Mouse (Mus musculus) hindbrain, embryonic 10.5 days (tissue): ENCODE measurements around the gene H3f3b. TPM values are rescaled to one million over a fixed set of nuclear protein-coding genes. Genes with fewer than 3 reads are reported as not detected.

Experiments
- DNase-seq: peaks from one replicate; pipeline ENCODE4 v3.0.0-alpha.2; 2017; ENCODE audit warnings: low spot score
- H3K27ac ChIP-seq: fragments of 300-500 bp; sonication (generic); 2 replicates; pipeline ENCODE4 v1.5.1; 2016; ENCODE audit warnings: mild to moderate bottlenecking, moderate library complexity
- H3K27me3 ChIP-seq: fragments of 300-500 bp; sonication (generic); 2 replicates; pipeline ENCODE4 v1.6.1; 2016; ENCODE audit warnings: mild to moderate bottlenecking; ENCODE audit not compliant: poor library complexity, insufficient read depth, severe bottlenecking
- H3K36me3 ChIP-seq: fragments of 300-500 bp; sonication (generic); 2 replicates; pipeline ENCODE4 v1.6.1; 2016; ENCODE audit warnings: mild to moderate bottlenecking, moderate library complexity
- H3K4me1 ChIP-seq: fragments of 300-500 bp; sonication (generic); replicated peaks from 2 replicates; pipeline ENCODE4 v1.6.1; 2016; ENCODE audit warnings: mild to moderate bottlenecking
- H3K4me3 ChIP-seq: fragments of 300-500 bp; sonication (generic); 2 replicates; pipeline ENCODE4 v1.5.1; 2016; ENCODE audit warnings: mild to moderate bottlenecking, moderate library complexity
- H3K9me3 ChIP-seq: fragments of 300-500 bp; sonication (generic); 2 replicates; pipeline ENCODE4 v1.6.1; 2016; ENCODE audit warnings: mild to moderate bottlenecking, moderate library complexity
- WGBS: fragments of 180-500 bp; shearing (Covaris S2); methylation state at CpG from one replicate; pipeline ENCODE4 v1.1.7; 2016; 5-methylcytosine and 5-hydroxymethylcytosine counted together
- polyA plus RNA-seq: library from polyadenylated mRNA; unstranded; fragments of >200 nt; fragmentation: Nextera tagmentation; extraction: Ambion mirVana; gene quantifications from 2 replicates; pipeline ENCODE4 v1.2.1, GENCODE M21; 2016

The H3f3b gene
- polyA plus RNA-seq, 1 experiment from 2014 or later, result 1,834 TPM

GRCm38 (mm10) chr11:116041833-116042232 is 14.1 kb upstream of the H3f3b start:
- Histone ChIP-seq H3K27me3 (no peaks in the 10 kb centered on the region), H3K4me1 (no peaks in the 10 kb centered on the region), H3K9me3 (0 out of 2 replicates have a peak, but pooled peaks cover 2% of the 10 kb centered on the region), H3K36me3 (peaks cover 91% of the 10 kb centered on the region), H3K27ac (no peak overlapping the region), H3K4me3 (no peak overlapping the region)
- no peak for DNase-seq
- 100% methylated on average over 2 of the region's 2 CpGs for WGBS

GRCm38 (mm10) chr11:116040593-116040992 is 12.8 kb upstream of the H3f3b start:
- Histone ChIP-seq H3K4me1 (no peaks in the 10 kb centered on the region), H3K27me3 (no peaks in the 10 kb centered on the region), H3K9me3 (0 out of 2 replicates have a peak, but pooled peaks cover 2% of the 10 kb centered on the region), H3K27ac (no peak overlapping the region), H3K4me3 (no peak overlapping the region), H3K36me3 (peaks cover 85% of the 10 kb centered on the region)
- DNase-seq, result no peak
- WGBS, result 91% methylated on average over 6 of the region's 6 CpGs

- no peak overlapping the region for H3K27ac ChIP-seq
- no peak for DNase-seq
- H3K27me3 ChIP-seq, result no peaks in the 10 kb centered on the region
- 98% methylated on average over 9 of the region's 9 CpGs for WGBS
- H3K36me3 ChIP-seq, result peaks cover 83% of the 10 kb centered on the region
- H3K4me1 ChIP-seq, result peaks cover 2% of the 10 kb centered on the region
- H3K4me3 ChIP-seq, result no peak overlapping the region
- 0 out of 2 replicates have a peak, but pooled peaks cover 2% of the 10 kb centered on the region for H3K9me3 ChIP-seq
Observed at GRCm38 (mm10) chr11:116037826-116038225, 10.1 kb upstream of the H3f3b start.

- 94% methylated on average over 3 of the region's 3 CpGs for WGBS
- H3K27me3 ChIP-seq, result no peaks in the 10 kb centered on the region
- H3K36me3 ChIP-seq, result peaks cover 79% of the 10 kb centered on the region
- no peak overlapping the region for H3K4me3 ChIP-seq
- no peaks in the 10 kb centered on the region for H3K9me3 ChIP-seq
- no peak overlapping the region for H3K27ac ChIP-seq
- no peak for DNase-seq
- peaks cover 11% of the 10 kb centered on the region for H3K4me1 ChIP-seq
Observed at GRCm38 (mm10) chr11:116036671-116037070, 8.9 kb upstream of the H3f3b start.

- Histone ChIP-seq H3K27me3 (no peaks in the 10 kb centered on the region), H3K9me3 (no peaks in the 10 kb centered on the region), H3K4me3 (no peak overlapping the region), H3K4me1 (peaks cover 26% of the 10 kb centered on the region), H3K36me3 (peaks cover 59% of the 10 kb centered on the region), H3K27ac (no peak overlapping the region)
- DNase-seq, result no peak
- 93% methylated on average over 6 of the region's 6 CpGs for WGBS
Observed at GRCm38 (mm10) chr11:116034584-116034983, 6.8 kb upstream of the H3f3b start.

- 31% methylated on average over 14 of the region's 14 CpGs for WGBS
- H3K9me3 ChIP-seq, result no peaks in the 10 kb centered on the region
- DNase-seq, result no peak
Observed at GRCm38 (mm10) chr11:116030898-116031845, 3.4 kb upstream of the H3f3b start.

GRCm38 (mm10) chr11:116030088-116030897 is 2.5 kb upstream of the H3f3b start, which contains the start of gene Unk:
Gene Unk (plus strand): TSS chr11:116030322.
- no peaks in the 10 kb centered on the region for H3K9me3 ChIP-seq
- H3K4me3 ChIP-seq, result peak within 1 kb of the TSS; percentile 83
- H3K27me3 ChIP-seq, result no peaks in the 10 kb centered on the region
- WGBS, result under 1% methylated on average over 67 of the region's 67 CpGs
- H3K4me1 ChIP-seq, result peaks cover 28% of the 10 kb centered on the region
- peak within 1 kb of the TSS; percentile 100 for H3K27ac ChIP-seq
- DNase-seq, result peak; percentile 98
- peaks cover 30% of the 10 kb centered on the region for H3K36me3 ChIP-seq

More at GRCm38 (mm10) chr11:116030898-116031845, 3.4 kb upstream of the H3f3b start:
- Histone ChIP-seq H3K36me3 (peaks cover 35% of the 10 kb centered on the region), H3K4me3 (peak overlapping the region; percentile 83), H3K27me3 (no peaks in the 10 kb centered on the region), H3K4me1 (peaks cover 28% of the 10 kb centered on the region), H3K27ac (peak overlapping the region; percentile 100)

- Histone ChIP-seq H3K4me3 (peak overlapping the region; percentile 83), H3K36me3 (peaks cover 21% of the 10 kb centered on the region), H3K27ac (peak overlapping the region; percentile 100), H3K9me3 (no peaks in the 10 kb centered on the region), H3K27me3 (no peaks in the 10 kb centered on the region), H3K4me1 (peaks cover 28% of the 10 kb centered on the region)
- DNase-seq, result no peak
- 83% methylated on average over 6 of the region's 6 CpGs for WGBS
Observed at GRCm38 (mm10) chr11:116029086-116029865, 1.5 kb upstream of the H3f3b start.

- H3K27me3 ChIP-seq, result no peaks in the 10 kb centered on the region
- no peak overlapping the region for H3K4me3 ChIP-seq
- peaks cover 16% of the 10 kb centered on the region for H3K36me3 ChIP-seq
- no peak for DNase-seq
- no peak overlapping the region for H3K27ac ChIP-seq
- H3K9me3 ChIP-seq, result no peaks in the 10 kb centered on the region
- H3K4me1 ChIP-seq, result peaks cover 28% of the 10 kb centered on the region
- 83% methylated on average over 9 of the region's 9 CpGs for WGBS
Observed at GRCm38 (mm10) chr11:116028177-116028865, 559 bp upstream of the H3f3b start.

GRCm38 (mm10) chr11:116025056-116025845 is 2.5 kb downstream of the H3f3b start:
- Histone ChIP-seq H3K36me3 (peaks cover 25% of the 10 kb centered on the region), H3K9me3 (no peaks in the 10 kb centered on the region), H3K27ac (peak overlapping the region; percentile 67), H3K27me3 (no peaks in the 10 kb centered on the region), H3K4me3 (no peak overlapping the region), H3K4me1 (peaks cover 14% of the 10 kb centered on the region)
- WGBS, result 91% methylated on average over 3 of the region's 3 CpGs
- no peak for DNase-seq

GRCm38 (mm10) chr11:116024356-116024808 is 3.4 kb downstream of the H3f3b start:
- Histone ChIP-seq H3K4me1 (peaks cover 7% of the 10 kb centered on the region), H3K36me3 (peaks cover 25% of the 10 kb centered on the region), H3K4me3 (peak overlapping the region; percentile 81), H3K9me3 (no peaks in the 10 kb centered on the region), H3K27me3 (no peaks in the 10 kb centered on the region), H3K27ac (peak overlapping the region; percentile 98)
- DNase-seq, result peak; percentile 98
- WGBS, result under 1% methylated on average over 37 of the region's 37 CpGs
